Mouse (Mus musculus) layer of hippocampus, adult 2 months (tissue): ENCODE data around the gene Fpr2. TPM values are rescaled to one million over a fixed set of nuclear protein-coding genes. Genes with fewer than 3 reads are reported as not detected.
A peak's percentile ranks its signal among the peaks of the same experiment; 100 is the strongest.
"Not testable (repeated sequence)": the region's sequence is repeated elsewhere in the genome, so short reads cannot be mapped to it uniquely, and the experiment has no call there.

Source experiments
- DNase-seq, 2 experiments: peaks; one replicate each; pipeline ENCODE4 v3.0.0; 2022; ENCODE audit warnings: low spot score in 2 of 2
- H3K27ac ChIP-seq: fragments of 200-600 bp; 2 replicates; pipeline ENCODE4 v1.8.1; 2022
- H3K4me3 ChIP-seq: fragments of 200-600 bp; 2 replicates; pipeline ENCODE4 v1.8.1; 2022; ENCODE audit warnings: mild to moderate bottlenecking
- CTCF ChIP-seq: fragments of 200-600 bp; conservative IDR thresholded peaks from 2 replicates; pipeline ENCODE4 v1.8.1; 2022; ENCODE audit warnings: antibody characterized with exemption, mild to moderate bottlenecking, moderate library complexity
- long read RNA-seq, 2 experiments: library from polyadenylated mRNA; stranded (forward); transcript quantifications; one replicate each; pipeline ENCODE4 v2.0.0; 2021; ENCODE audit warnings: borderline mapping rate in 2 of 2
- total RNA-seq, 2 experiments: library from RNA; stranded (reverse); gene quantifications; 2 replicates each; pipeline ENCODE4 v1.2.3; 2021

Fpr2 gene
- total RNA-seq, result not detected
- long read RNA-seq, experiment 1, result 0 reads
- long read RNA-seq, experiment 2, result 0 reads

GRCm38 (mm10) chr17:17887774-17888248 lies at the start of gene Fpr2, which contains the start of gene Fpr3:
Fpr2 (plus strand) TSS chr17:17887824.
Fpr3 (plus strand) TSS chr17:17887852.
- Histone ChIP-seq H3K4me3 (no peak within 1 kb of the TSS), H3K27ac (no peak within 1 kb of the TSS)
- TF ChIP-seq CTCF, result no peak
- no peak for DNase-seq

GRCm38 (mm10) chr17:17837919-17838701 lies 49.5 kb upstream of the Fpr2 start:
- Histone ChIP-seq H3K27ac (peak overlapping the region; percentile 92), H3K4me3 (peak overlapping the region; percentile 61)
- TF ChIP-seq CTCF, result peak; percentile 90
- DNase-seq, result peak; percentile 95 to 96

DNA sequence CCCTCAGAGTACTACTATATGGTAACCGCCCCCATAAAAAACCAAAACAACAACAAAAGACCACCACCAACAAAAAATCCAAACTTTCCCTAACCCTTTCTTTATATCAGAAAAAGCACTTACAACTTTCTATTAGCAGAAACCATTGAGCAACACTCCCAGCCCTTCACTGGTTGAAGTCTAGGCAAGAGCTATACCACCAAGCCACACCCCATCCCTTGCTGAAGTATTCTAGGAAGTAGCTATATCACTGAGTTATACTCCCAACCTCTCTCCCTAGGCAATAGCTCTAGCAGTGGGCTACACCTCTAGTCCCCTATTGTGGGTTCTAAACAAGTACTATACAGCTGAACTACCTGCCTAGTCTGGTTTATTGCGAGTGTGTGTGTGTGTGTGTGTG lies 48.3 kb upstream of the Fpr2 start:
- H3K27ac ChIP-seq, result no peak overlapping the region
- DNase-seq, result no peak
- no peak overlapping the region; the same call in 1 of the 2 replicates for H3K4me3 ChIP-seq
- no peak for TF ChIP-seq CTCF

DNA sequence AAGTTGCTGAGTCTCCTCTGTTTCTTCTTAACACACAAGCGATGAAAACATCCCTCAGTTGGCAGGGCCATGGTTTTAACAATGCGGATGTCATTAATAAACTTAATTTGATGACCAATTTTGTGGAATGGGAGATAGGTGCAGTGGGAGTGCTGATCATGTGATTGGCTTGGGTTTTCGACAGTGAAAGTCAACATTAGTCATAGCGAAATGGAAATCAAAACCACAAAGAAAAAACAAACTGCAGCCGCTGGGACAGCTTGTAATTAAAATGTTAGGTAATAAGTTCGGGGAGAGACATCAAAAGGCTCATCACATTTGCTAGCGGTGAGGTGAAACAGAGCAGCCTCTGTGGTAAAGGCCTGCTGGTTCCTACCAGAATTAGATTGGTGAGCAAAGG lies 46.8 kb upstream of the Fpr2 start:
- TF ChIP-seq CTCF, result 0 out of 2 replicates have a peak, but pooled peaks have one; percentile 4
- H3K27ac ChIP-seq, result no peak overlapping the region
- H3K4me3 ChIP-seq, result no peak overlapping the region
- no peak for DNase-seq

GRCm38 (mm10) chr17:17843534-17844261 lies 43.9 kb upstream of the Fpr2 start:
- H3K27ac ChIP-seq, result no peak overlapping the region
- H3K4me3 ChIP-seq, result no peak overlapping the region
- TF ChIP-seq CTCF, result no peak
- no peak for DNase-seq

- H3K27ac ChIP-seq, H3K4me3 ChIP-seq, DNase-seq: not testable (repeated sequence)
Measured at GRCm38 (mm10) chr17:17844606-17845005, 43.0 kb upstream of the Fpr2 start.

- Histone ChIP-seq H3K4me3 (no peak overlapping the region), H3K27ac (no peak overlapping the region)
- TF ChIP-seq CTCF, result peak; percentile 68
- DNase-seq, result no peak
Measured at GRCm38 (mm10) chr17:17845187-17846027, 42.2 kb upstream of the Fpr2 start.

DNA sequence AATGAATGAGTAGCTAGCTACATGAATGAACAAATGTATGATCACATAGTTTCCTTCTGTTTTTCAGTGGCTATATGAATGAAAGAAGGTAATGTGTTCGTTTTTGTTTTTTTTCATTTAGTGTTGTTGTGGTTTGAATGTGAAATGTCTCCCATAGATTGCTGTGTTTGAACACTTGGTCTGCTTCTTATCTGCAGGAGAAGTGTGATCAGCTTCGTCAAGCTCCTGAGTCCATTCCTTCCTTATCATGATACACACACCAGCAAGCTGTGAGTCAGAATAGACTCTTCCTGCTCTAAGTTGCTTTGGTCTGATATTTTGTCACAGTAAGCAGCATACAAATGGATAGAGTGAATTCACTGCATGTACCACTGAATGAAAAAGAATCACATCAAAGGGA lies 38.6 kb upstream of the Fpr2 start:
- H3K27ac ChIP-seq, result no peak overlapping the region
- H3K4me3 ChIP-seq, result no peak overlapping the region
- DNase-seq, result no peak
- no peak for TF ChIP-seq CTCF

DNA sequence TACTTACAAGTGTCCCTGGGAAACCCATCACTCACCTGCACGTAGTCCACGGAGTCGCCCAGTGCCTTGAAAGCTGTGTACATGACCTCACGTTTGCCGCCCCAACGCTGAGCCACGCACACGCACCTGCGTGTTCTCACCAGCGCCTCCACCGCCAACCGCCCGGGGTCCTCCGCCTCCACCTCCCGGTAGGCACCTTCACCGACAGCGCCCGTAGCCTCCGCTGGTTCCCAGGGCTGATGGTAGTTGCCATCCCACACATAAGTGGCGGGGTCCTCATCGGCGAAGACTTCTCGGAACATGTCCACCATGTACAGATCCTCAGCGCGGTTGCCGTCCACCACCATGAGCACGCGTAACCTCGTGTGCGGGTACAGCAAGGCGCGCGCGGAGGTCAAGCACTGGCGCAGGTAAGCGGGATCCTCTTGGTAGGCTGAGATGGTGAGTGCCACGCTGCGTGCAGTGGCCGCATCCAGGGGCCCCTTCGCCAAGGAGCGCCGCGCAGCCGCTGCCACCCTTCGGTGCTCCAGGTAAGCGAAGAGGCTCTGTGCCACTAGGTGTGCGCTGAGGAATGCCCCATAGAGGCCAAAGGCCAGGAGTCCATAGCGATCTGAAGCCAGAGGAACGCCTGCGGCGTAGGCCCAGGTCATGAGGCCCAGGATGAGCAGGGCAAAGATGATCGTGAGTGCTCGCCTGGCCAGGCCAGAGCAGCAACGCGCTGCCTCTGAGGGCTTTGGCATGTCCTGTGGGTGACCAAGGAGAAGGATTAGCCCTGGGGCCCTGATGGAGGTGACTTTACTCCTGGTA lies 37.5 kb upstream of the Fpr2 start:
- H3K4me3 ChIP-seq, result peak overlapping the region; percentile 44
- DNase-seq, result no peak
- no peak for TF ChIP-seq CTCF
- no peak overlapping the region for H3K27ac ChIP-seq

GRCm38 (mm10) chr17:17855064-17855838 lies 32.4 kb upstream of the Fpr2 start, which contains the start of gene Has1:
Has1 (minus strand) TSS chr17:17855205.
- TF ChIP-seq CTCF, result no peak
- Histone ChIP-seq H3K27ac (no peak within 1 kb of the TSS), H3K4me3 (no peak within 1 kb of the TSS)
- no peak for DNase-seq

GRCm38 (mm10) chr17:17856612-17857011 lies 31.0 kb upstream of the Fpr2 start:
- no peak for TF ChIP-seq CTCF
- Histone ChIP-seq H3K4me3 (no peak overlapping the region), H3K27ac (no peak overlapping the region)
- no peak for DNase-seq
